Mouse (Mus musculus) liver, embryonic 12.5 days (tissue): ENCODE measurements around the gene Tmem18. TPM values are rescaled to one million over a fixed set of nuclear protein-coding genes. Genes with fewer than 3 reads are reported as not detected.

Source experiments
- ATAC-seq: fragments of 200-750 bp; cut with Nextera tagmentation; 2 replicates; pipeline ENCODE4 v1.8.0; 2017; ENCODE audit warnings: moderate number of reproducible peaks, mild to moderate bottlenecking, moderate library complexity
- H3K27ac ChIP-seq: fragments of 300-500 bp; sonication (generic); 2 replicates; pipeline ENCODE4 v1.5.1; 2016; ENCODE audit warnings: mild to moderate bottlenecking
- H3K27me3 ChIP-seq: fragments of 300-500 bp; sonication (generic); replicated peaks from 2 replicates; pipeline ENCODE4 v1.6.1; 2016; ENCODE audit warnings: mild to moderate bottlenecking, moderate library complexity
- H3K36me3 ChIP-seq: fragments of 300-500 bp; sonication (generic); 2 replicates; pipeline ENCODE4 v1.6.1; 2016; ENCODE audit warnings: mild to moderate bottlenecking, moderate library complexity
- H3K4me1 ChIP-seq: fragments of 300-500 bp; sonication (generic); 2 replicates; pipeline ENCODE4 v1.6.1; 2016
- H3K4me2 ChIP-seq: fragments of 300-500 bp; sonication (generic); 2 replicates; pipeline ENCODE4 v1.6.1; 2016; ENCODE audit warnings: mild to moderate bottlenecking, moderate library complexity
- H3K4me3 ChIP-seq: fragments of 300-500 bp; sonication (generic); 2 replicates; pipeline ENCODE4 v1.5.1; 2016; ENCODE audit warnings: mild to moderate bottlenecking, moderate library complexity
- H3K9ac ChIP-seq: fragments of 300-500 bp; sonication (generic); 2 replicates; pipeline ENCODE4 v1.6.1; 2016; ENCODE audit warnings: mild to moderate bottlenecking, moderate library complexity
- H3K9me3 ChIP-seq: fragments of 300-500 bp; sonication (generic); replicated peaks from 2 replicates; pipeline ENCODE4 v1.6.1; 2016; ENCODE audit warnings: mild to moderate bottlenecking, moderate library complexity
- WGBS: fragments of 180-500 bp; shearing (Covaris S2); methylation state at CpG from one replicate; pipeline ENCODE4 v1.1.7; 2016; ENCODE audit not compliant: insufficient replicate concordance; 5-methylcytosine and 5-hydroxymethylcytosine counted together
- microRNA-seq: library from miRNA; unstranded; fragments of <30 nt; microRNA quantifications from one replicate; pipeline ENCODE4, GENCODE M21; 2017
- polyA plus RNA-seq: library from polyadenylated mRNA; unstranded; fragments of >200 nt; fragmentation: Nextera tagmentation; extraction: Ambion mirVana; gene quantifications from 2 replicates; pipeline ENCODE4 v1.2.1, GENCODE M21; 2016

The Tmem18 gene
- polyA plus RNA-seq, 1 experiment from 2014 or later = 13.4 TPM

DNA sequence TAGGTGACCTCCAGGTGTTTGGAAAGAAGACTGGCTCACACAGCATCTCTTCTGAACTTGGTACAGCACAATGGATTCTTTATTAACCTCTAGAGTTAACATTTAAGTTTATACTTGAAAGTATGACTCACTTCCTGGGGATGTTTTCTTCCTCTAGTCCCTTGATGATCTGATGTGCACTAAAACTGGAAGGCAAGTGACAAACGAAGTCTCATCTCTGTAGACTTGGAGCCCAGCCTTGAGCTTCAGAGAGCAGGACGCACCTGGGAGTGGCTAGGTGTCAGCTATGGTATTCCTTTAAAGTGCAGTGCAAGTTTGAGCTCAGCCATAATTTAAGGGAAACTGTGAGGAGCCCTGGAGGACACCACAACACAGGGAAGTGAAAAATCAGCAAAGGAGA, 15.2 kb downstream of the Tmem18 start:
- H3K36me3 ChIP-seq = no peaks in the 10 kb centered on the region

DNA sequence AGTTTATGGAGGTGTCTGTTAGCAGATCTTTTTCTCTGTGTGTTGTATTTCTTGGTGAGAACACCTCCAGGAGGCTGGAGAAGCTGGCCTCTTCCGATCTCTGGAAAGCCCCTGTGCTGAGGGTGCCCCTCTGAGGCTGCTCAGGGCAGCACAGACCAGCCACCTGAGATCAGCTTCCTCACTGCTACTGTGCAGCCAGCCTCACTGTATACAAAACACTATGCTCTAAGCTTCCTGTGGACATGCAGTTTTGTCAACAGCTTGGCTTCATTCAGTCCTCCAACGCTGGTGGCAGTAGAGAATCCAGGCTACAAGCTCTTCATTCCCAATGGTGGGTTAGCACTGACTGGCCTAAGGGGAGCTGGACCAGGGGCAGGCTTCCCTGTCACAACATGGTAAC, 15.8 kb downstream of the Tmem18 start:
- Histone ChIP-seq H3K36me3 (no peaks in the 10 kb centered on the region), H3K4me3 (no peak overlapping the region), H3K4me1 (no peaks in the 10 kb centered on the region), H3K9ac (no peak overlapping the region), H3K4me2 (no peak overlapping the region), H3K27me3 (no peaks in the 10 kb centered on the region), H3K27ac (no peak overlapping the region), H3K9me3 (no peaks in the 10 kb centered on the region)
- WGBS = 69% methylated on average over 2 of the region's 2 CpGs
- ATAC-seq = no peak

More for the DNA sequence above, 15.2 kb downstream of the Tmem18 start:
- no peak overlapping the region for H3K4me3 ChIP-seq
- H3K27me3 ChIP-seq = no peaks in the 10 kb centered on the region
- H3K9me3 ChIP-seq = no peaks in the 10 kb centered on the region
- 47% methylated on average over 2 of the region's 2 CpGs for WGBS
- H3K9ac ChIP-seq = no peak overlapping the region
- no peak overlapping the region for H3K27ac ChIP-seq
- H3K4me1 ChIP-seq = no peaks in the 10 kb centered on the region
- H3K4me2 ChIP-seq = no peak overlapping the region
- no peak for ATAC-seq

DNA sequence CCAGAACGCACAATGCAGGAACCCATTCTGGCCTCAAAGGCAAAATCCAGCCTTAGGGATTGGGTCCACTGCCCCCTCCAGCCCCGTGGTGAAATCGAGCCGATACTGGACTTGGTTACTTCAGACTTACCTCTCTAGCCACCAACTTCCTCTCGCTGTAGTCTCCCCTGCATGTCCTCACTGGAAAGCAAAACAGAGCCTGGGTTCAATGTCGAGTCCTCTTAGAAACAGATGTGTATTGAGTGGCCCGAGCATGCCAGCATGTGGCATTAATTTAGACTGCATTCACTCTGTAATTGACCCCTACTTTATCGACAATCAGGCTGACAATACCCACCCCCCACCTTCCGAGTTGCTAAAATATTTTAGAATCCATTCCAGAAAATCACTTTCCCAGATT, 19.8 kb downstream of the Tmem18 start:
- no peaks in the 10 kb centered on the region for H3K27me3 ChIP-seq
- H3K27ac ChIP-seq = no peak overlapping the region
- 60% methylated on average over 9 of the region's 9 CpGs for WGBS
- no peaks in the 10 kb centered on the region for H3K4me1 ChIP-seq
- H3K4me2 ChIP-seq = no peak overlapping the region
- H3K9me3 ChIP-seq = no peaks in the 10 kb centered on the region
- no peak overlapping the region for H3K9ac ChIP-seq
- H3K36me3 ChIP-seq = no peaks in the 10 kb centered on the region
- ATAC-seq = no peak
- no peak overlapping the region for H3K4me3 ChIP-seq

DNA sequence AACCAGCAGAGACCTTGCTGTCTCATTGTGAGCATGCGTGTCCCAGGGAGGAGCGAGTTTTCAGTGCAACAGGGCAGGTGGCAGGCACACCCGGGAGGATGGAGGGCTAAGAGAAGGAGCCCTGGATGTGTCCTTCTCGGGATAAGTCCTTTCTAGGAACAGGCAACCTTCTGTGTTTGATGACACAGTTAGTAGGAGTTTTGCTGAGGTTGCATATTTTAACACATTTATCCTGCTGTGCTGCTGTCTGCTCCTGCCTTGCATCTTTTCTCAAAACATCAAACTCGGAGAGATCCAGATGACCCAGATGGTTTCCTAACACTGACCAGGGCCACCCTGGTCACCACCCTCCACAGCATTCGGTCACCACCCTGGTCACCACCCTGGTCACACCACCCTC, 20.6 kb downstream of the Tmem18 start:
- H3K27ac ChIP-seq = no peak overlapping the region
- ATAC-seq = no peak
- H3K9me3 ChIP-seq = no peaks in the 10 kb centered on the region
- no peaks in the 10 kb centered on the region for H3K36me3 ChIP-seq
- H3K27me3 ChIP-seq = no peaks in the 10 kb centered on the region
- no peak overlapping the region for H3K9ac ChIP-seq
- H3K4me1 ChIP-seq = no peaks in the 10 kb centered on the region
- WGBS = 56% methylated on average over 6 of the region's 6 CpGs
- no peak overlapping the region for H3K4me2 ChIP-seq
- H3K4me3 ChIP-seq = no peak overlapping the region

- H3K27me3 ChIP-seq = no peaks in the 10 kb centered on the region
- WGBS = 80% methylated on average over 6 of the region's 6 CpGs
- H3K4me1 ChIP-seq = no peaks in the 10 kb centered on the region
- H3K27ac ChIP-seq = no peak overlapping the region
- H3K9me3 ChIP-seq = no peaks in the 10 kb centered on the region
- H3K4me3 ChIP-seq = no peak overlapping the region
- no peaks in the 10 kb centered on the region for H3K36me3 ChIP-seq
- no peak for ATAC-seq
- no peak overlapping the region for H3K4me2 ChIP-seq
- no peak overlapping the region for H3K9ac ChIP-seq
Measured at GRCm38 (mm10) chr12:30605941-30606340, 21.7 kb downstream of the Tmem18 start.

GRCm38 (mm10) chr12:30606743-30607142, 22.5 kb downstream of the Tmem18 start:
- 54% methylated on average over 8 of the region's 8 CpGs for WGBS
- Histone ChIP-seq H3K4me1 (no peaks in the 10 kb centered on the region), H3K36me3 (no peaks in the 10 kb centered on the region), H3K4me3 (no peak overlapping the region), H3K27me3 (no peaks in the 10 kb centered on the region), H3K27ac (no peak overlapping the region), H3K9ac (no peak overlapping the region), H3K9me3 (no peaks in the 10 kb centered on the region), H3K4me2 (no peak overlapping the region)
- no peak for ATAC-seq

GRCm38 (mm10) chr12:30618425-30618824, 34.2 kb downstream of the Tmem18 start:
- Histone ChIP-seq H3K27ac (no peak overlapping the region), H3K36me3 (no peaks in the 10 kb centered on the region), H3K4me2 (no peak overlapping the region), H3K4me3 (no peak overlapping the region), H3K27me3 (no peaks in the 10 kb centered on the region), H3K4me1 (no peaks in the 10 kb centered on the region), H3K9ac (no peak overlapping the region), H3K9me3 (no peaks in the 10 kb centered on the region)
- ATAC-seq = no peak
- WGBS = 65% methylated on average over 8 of the region's 8 CpGs

DNA sequence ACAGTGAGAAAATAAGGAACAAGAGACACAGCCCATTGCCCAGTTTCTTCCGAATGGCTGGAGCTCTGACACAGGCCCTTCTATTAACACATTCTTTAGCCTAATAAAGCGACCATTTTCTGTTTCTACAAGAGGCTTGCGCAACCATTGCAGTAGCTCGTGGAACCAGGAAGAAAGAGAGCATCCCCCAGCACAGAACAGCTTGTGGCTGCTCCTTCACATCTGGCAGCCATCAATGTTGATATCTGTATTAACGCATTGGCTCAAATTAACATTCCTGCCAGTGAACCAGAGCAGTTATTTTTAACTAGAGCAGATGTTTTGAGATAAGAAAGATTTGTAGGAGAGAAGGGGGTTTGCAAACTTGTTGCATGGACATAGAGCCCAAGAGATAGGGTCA, 44.2 kb downstream of the Tmem18 start:
- Histone ChIP-seq H3K27me3 (no peaks in the 10 kb centered on the region), H3K4me3 (no peak overlapping the region), H3K4me2 (no peak overlapping the region), H3K9ac (no peak overlapping the region), H3K36me3 (no peaks in the 10 kb centered on the region), H3K9me3 (no peaks in the 10 kb centered on the region), H3K4me1 (no peaks in the 10 kb centered on the region; the same call in 1 of the 2 replicates), H3K27ac (no peak overlapping the region)
- ATAC-seq = no peak
- 43% methylated on average over 5 of the region's 5 CpGs for whole genome bisulfite sequencing

- Histone ChIP-seq H3K36me3 (no peaks in the 10 kb centered on the region), H3K4me3 (no peak overlapping the region), H3K4me2 (no peak overlapping the region), H3K27ac (no peak overlapping the region), H3K27me3 (no peaks in the 10 kb centered on the region), H3K4me1 (no peaks in the 10 kb centered on the region), H3K9ac (no peak overlapping the region), H3K9me3 (no peaks in the 10 kb centered on the region)
- ATAC-seq = no peak
Measured at GRCm38 (mm10) chr12:30634534-30634933, 50.3 kb downstream of the Tmem18 start.

Small RNA genes within 50 kb of the gene (microRNA-seq; reads per million reads assigned to microRNA genes)
- not detected for gene Gm25243

Other genes starting within 250 kb of the Tmem18 start
- gene Sntg2, start 211.1 kb upstream of the Tmem18 start, polyA plus RNA-seq = 0.39 and 0.51 TPM in 2 replicates